Mouse (Mus musculus) lung, postnatal 10 days (tissue): ENCODE measurements around the gene Pdzd3.

Experiments
- DNase-seq: peaks from one replicate; pipeline ENCODE4 v3.0.0; 2021

Pdzd3 gene

DNA sequence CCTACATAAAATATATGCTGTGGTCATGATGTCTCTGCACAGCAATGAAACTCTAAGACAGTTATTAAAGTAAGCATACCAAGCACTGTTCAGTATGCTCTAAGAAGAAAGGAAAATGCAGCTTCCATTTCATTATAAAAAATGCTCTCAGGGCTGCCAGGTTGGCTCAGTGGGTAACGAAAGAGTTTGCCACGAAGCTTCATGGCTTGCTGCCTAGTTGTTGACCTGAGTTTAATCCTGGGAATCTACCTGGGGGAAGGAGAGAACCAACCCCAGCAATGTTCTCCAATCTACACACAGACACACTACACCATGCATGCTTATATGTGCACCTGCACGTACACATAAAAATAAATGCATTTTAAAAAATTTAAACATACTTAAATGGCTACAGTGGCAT lies 52.1 kb downstream of the Pdzd3 start:
- DNase-seq: no peak
